Mouse (Mus musculus) spleen, adult 10 weeks (tissue): Measurements from ENCODE around the gene 1600002K03Rik. TPM values are rescaled to one million over a fixed set of nuclear protein-coding genes. Genes with fewer than 3 reads are reported as not detected.

Experiments used
- polyA plus RNA-seq: library from polyadenylated mRNA; stranded (reverse); fragments of 350-450 nt; fragmentation: Illumina TruSeq; extraction: RNeasy Lipid Tissue Mini Kit (QIAGEN cat#74804); gene quantifications from one replicate; pipeline ENCODE4 v1.2.3, GENCODE M21; 2015; ENCODE audit warnings: low replicate concordance; ENCODE audit not compliant: insufficient read depth

Gene 1600002K03Rik
- 13.5 TPM for polyA plus RNA-seq

GRCm38 (mm10) chr10:80172527-80173292 lies at the start of gene 1600002K03Rik:
Gene 1600002K03Rik, plus strand, starts transcription at chr10:80172944.

GRCm38 (mm10) chr10:80138553-80139438 lies 33.9 kb upstream of the 1600002K03Rik start, which contains the start of gene Atp5d:
Gene Atp5d, plus strand, starts transcription at chr10:80138632.

GRCm38 (mm10) chr10:80140666-80141035 lies 32.1 kb upstream of the 1600002K03Rik start, which contains the start of gene Cbarp:
Gene Cbarp, minus strand, starts transcription at chr10:80140835.

GRCm38 (mm10) chr10:80147719-80148601 lies 24.8 kb upstream of the 1600002K03Rik start, which contains the start of gene Midn:
Gene Midn, plus strand, starts transcription at chr10:80148272.

GRCm38 (mm10) chr10:80165392-80166128 lies 7.2 kb upstream of the 1600002K03Rik start, which contains the start of gene Cirbp:
Gene Cirbp, plus strand, starts transcription at chr10:80165985.

GRCm38 (mm10) chr10:80179068-80180051 lies 6.6 kb downstream of the 1600002K03Rik start, which contains the start of gene Efna2:
Gene Efna2, plus strand, starts transcription at chr10:80179482.

Other genes starting within 250 kb of the 1600002K03Rik start
- 8.9 TPM for gene Arid3a, start 245.9 kb upstream of the 1600002K03Rik start, polyA plus RNA-seq
- gene Wdr18, start 212.8 kb upstream of the 1600002K03Rik start, polyA plus RNA-seq = 10.6 TPM
- gene Grin3b, start 202.2 kb upstream of the 1600002K03Rik start, polyA plus RNA-seq = not detected
- 23.2 TPM for gene Tmem259, start 188.6 kb upstream of the 1600002K03Rik start, polyA plus RNA-seq
- gene Cnn2, start 184.4 kb upstream of the 1600002K03Rik start, polyA plus RNA-seq = 160 TPM
- gene Abca7, start 176.4 kb upstream of the 1600002K03Rik start, polyA plus RNA-seq = 10.9 TPM
- 93.1 TPM for gene Arhgap45, start 156.3 kb upstream of the 1600002K03Rik start, polyA plus RNA-seq
- gene Polr2e, start 133.1 kb upstream of the 1600002K03Rik start, polyA plus RNA-seq = 19.3 TPM
- gene Gpx4, start 125.8 kb upstream of the 1600002K03Rik start, polyA plus RNA-seq = 128 TPM
- 22.6 TPM for gene Sbno2, start 67.4 kb upstream of the 1600002K03Rik start, polyA plus RNA-seq
- gene Stk11, start 57.1 kb upstream of the 1600002K03Rik start, polyA plus RNA-seq = 58.7 TPM
- 23.7 TPM for gene Atp5d, start 34.3 kb upstream of the 1600002K03Rik start, polyA plus RNA-seq
- 1.2 TPM for gene Cbarp, start 32.1 kb upstream of the 1600002K03Rik start, polyA plus RNA-seq
- gene Midn, start 24.7 kb upstream of the 1600002K03Rik start, polyA plus RNA-seq = 29.3 TPM
- gene Cirbp, start 7.0 kb upstream of the 1600002K03Rik start, polyA plus RNA-seq = 81.8 TPM
- 0.35 TPM for gene Efna2, start 6.5 kb downstream of the 1600002K03Rik start, polyA plus RNA-seq
- 40.2 TPM for gene Mum1, start 53.5 kb downstream of the 1600002K03Rik start, polyA plus RNA-seq
- 17.1 TPM for gene Ndufs7, start 76.2 kb downstream of the 1600002K03Rik start, polyA plus RNA-seq
- 2.3 TPM for gene Gamt, start 88.1 kb downstream of the 1600002K03Rik start, polyA plus RNA-seq
- 74.8 TPM for gene Dazap1, start 88.5 kb downstream of the 1600002K03Rik start, polyA plus RNA-seq
- 623 TPM for gene Rps15, start 119.5 kb downstream of the 1600002K03Rik start, polyA plus RNA-seq
- 0.76 TPM for gene Apc2, start 123.0 kb downstream of the 1600002K03Rik start, polyA plus RNA-seq
- 11.8 TPM for gene 2310011J03Rik, start 147.6 kb downstream of the 1600002K03Rik start, polyA plus RNA-seq
- gene Pcsk4, start 156.6 kb downstream of the 1600002K03Rik start, polyA plus RNA-seq = 0.41 TPM
- gene Reep6, start 157.0 kb downstream of the 1600002K03Rik start, polyA plus RNA-seq = 0.26 TPM
- 2.1 TPM for gene Adamtsl5, start 175.5 kb downstream of the 1600002K03Rik start, polyA plus RNA-seq
- not detected for gene Plk5, start 183.5 kb downstream of the 1600002K03Rik start, polyA plus RNA-seq
- gene Mex3d, start 214.7 kb downstream of the 1600002K03Rik start, polyA plus RNA-seq = 4.6 TPM
- 18.0 TPM for gene Mbd3, start 226.6 kb downstream of the 1600002K03Rik start, polyA plus RNA-seq
- gene Uqcr11, start 233.9 kb downstream of the 1600002K03Rik start, polyA plus RNA-seq = 11.5 TPM